Mouse (Mus musculus) cortical plate, adult 2 months (tissue): ENCODE results near the gene Gm21988.

Experiments
- CTCF ChIP-seq: fragments of 200-500 bp; IDR thresholded peaks from 2 replicates; pipeline ENCODE4 v1.5.1; 2011; ENCODE audit warnings: mild to moderate bottlenecking, control low read depth, low read length; ENCODE audit not compliant: insufficient read depth; ENCODE audit errors: extremely low read depth
- POLR2A ChIP-seq: fragments of 200-500 bp; IDR thresholded peaks from 2 replicates; pipeline ENCODE4 v1.6.1; 2011; ENCODE audit warnings: mild to moderate bottlenecking, low read length, control low read depth; ENCODE audit not compliant: insufficient read depth; ENCODE audit errors: extremely low read depth

DNA sequence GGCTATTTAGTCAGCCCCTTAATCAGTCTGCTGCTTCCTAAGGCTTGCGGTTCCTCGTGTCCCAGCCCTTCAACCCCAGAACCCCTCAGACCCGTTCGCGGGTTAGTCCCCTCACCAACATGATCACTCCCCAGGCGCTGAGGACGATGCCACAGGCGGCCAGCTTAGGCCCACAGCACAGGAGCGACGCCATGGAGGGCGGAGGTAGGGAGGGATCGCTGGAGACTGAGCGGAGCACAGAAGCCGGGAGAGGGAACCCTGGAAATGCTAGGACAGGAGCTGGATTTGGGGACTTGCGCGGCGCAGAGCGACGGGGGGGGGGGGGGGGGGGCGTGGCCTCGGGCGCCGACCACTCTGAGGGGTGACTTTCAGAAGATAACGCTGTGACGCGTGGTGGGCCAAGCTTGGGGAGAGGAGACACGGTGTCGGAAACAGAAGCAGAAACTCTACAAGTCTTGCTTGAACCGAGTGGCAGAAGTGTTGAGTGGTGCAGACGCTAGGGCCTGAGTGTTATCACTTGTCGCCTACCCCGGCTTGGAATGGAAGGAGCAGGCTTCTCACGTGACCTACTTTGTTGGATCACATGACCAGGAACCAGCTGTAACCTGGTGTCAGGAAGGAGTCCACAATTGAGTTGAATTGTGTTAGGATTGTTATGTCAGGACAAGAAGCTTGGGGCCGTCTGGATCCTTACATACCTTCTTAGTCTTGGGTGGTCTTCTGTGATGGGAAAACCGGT is at the start of gene Gm21988, which contains the start of gene Rnasek:
- TF ChIP-seq CTCF (no peak), POLR2A (peak; percentile 91)
